Mouse (Mus musculus): ENCODE data around the gene Slpi. TPM values are rescaled to one million over a fixed set of nuclear protein-coding genes. Genes with fewer than 3 reads are reported as not detected.

Slpi gene
- polyA plus RNA-seq, 1 experiment: 0.90 TPM

DNA sequence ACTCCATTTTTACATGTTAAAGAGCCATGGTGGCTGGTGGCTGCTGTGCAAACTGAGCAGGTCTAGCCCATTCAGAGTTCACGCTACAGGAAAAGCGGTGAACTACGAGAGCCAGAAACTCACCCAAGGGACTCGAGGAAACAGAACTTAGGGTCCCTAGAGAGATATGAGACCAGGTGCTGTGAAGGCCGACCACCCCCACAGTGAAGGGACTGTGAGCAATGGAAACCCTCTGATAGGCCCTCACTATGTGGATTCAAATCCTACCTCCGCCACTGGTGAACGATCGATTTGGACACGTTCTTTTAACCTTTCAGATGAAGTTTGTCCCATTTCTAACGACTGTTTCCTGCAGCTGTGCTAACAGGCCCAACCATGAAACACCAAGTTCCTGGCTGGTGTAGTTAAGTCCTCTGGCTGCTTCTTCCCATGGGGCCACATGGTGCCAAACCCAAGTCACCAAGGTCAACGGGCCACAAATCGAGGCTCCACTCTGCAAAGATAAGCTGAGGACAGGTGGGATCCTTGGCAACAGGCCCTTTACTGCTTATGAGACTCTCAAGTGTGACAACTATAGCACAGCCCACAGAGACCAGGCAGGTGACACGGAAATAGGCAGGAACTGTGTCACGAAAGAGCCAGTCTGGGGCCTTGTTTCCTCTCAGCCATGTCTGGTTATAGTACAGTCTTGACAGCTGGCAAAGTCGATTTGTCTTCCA is 33.9 kb upstream of the Slpi start:
- no peak overlapping the region for H3K4me3 ChIP-seq (ENCODE audit: insufficient read depth, low read length)
- no peaks in the 10 kb centered on the region for H3K4me1 ChIP-seq (ENCODE audit: control insufficient read depth, insufficient read depth, low read length)
- H3K27ac ChIP-seq (ENCODE audit: insufficient read depth, low read length): no peak overlapping the region
- TF ChIP-seq POLR2A (IDR thresholded peaks at IDR 0.05; ENCODE audit: low read depth, low read length): no peak
- no peak for TF ChIP-seq CTCF (IDR thresholded peaks at IDR 0.05; ENCODE audit: borderline replicate concordance, insufficient read depth, low read length)

GRCm38 (mm10) chr2:164421979-164422378 is 33.1 kb upstream of the Slpi start:
- no peaks in the 10 kb centered on the region for H3K4me1 ChIP-seq (ENCODE audit: control insufficient read depth, insufficient read depth, low read length)
- TF ChIP-seq POLR2A (IDR thresholded peaks at IDR 0.05; ENCODE audit: low read depth, low read length) (no peak), CTCF (IDR thresholded peaks at IDR 0.05; ENCODE audit: borderline replicate concordance, insufficient read depth, low read length) (no peak)
- no peak overlapping the region for H3K4me3 ChIP-seq (ENCODE audit: insufficient read depth, low read length)
- no peak overlapping the region for H3K27ac ChIP-seq (ENCODE audit: insufficient read depth, low read length)

GRCm38 (mm10) chr2:164421306-164421705 is 32.4 kb upstream of the Slpi start:
- TF ChIP-seq POLR2A (IDR thresholded peaks at IDR 0.05; ENCODE audit: low read depth, low read length) (no peak), CTCF (IDR thresholded peaks at IDR 0.05; ENCODE audit: borderline replicate concordance, insufficient read depth, low read length) (no peak)
- H3K27ac ChIP-seq (ENCODE audit: insufficient read depth, low read length): no peak overlapping the region
- no peaks in the 10 kb centered on the region for H3K4me1 ChIP-seq (ENCODE audit: control insufficient read depth, insufficient read depth, low read length)
- H3K4me3 ChIP-seq (ENCODE audit: insufficient read depth, low read length): no peak overlapping the region

DNA sequence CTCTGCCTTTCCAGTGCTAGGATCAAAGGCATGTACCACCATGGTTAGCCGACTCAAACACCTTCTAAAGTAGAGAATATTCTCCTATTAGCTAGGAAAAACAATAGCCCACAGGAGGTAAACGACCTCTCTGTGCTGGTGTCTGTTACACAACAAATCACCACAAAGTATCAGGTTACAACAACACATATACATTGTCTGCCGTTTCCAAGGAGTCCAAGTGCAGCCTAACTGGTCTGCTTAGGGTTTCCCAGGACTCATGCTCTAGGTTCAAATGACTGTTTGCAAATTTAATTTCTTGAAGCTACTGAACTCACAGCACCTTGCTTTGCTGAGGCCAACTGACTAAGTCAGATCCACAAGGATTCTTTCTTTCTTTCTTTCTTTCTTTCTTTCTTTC is 30.6 kb upstream of the Slpi start:
- H3K4me3 ChIP-seq (ENCODE audit: insufficient read depth, low read length): no peak overlapping the region
- H3K27ac ChIP-seq (ENCODE audit: insufficient read depth, low read length): no peak overlapping the region
- TF ChIP-seq CTCF (IDR thresholded peaks at IDR 0.05; ENCODE audit: borderline replicate concordance, insufficient read depth, low read length): no peak
- no peak for TF ChIP-seq POLR2A (IDR thresholded peaks at IDR 0.05; ENCODE audit: low read depth, low read length)
- no peaks in the 10 kb centered on the region for H3K4me1 ChIP-seq (ENCODE audit: control insufficient read depth, insufficient read depth, low read length)

DNA sequence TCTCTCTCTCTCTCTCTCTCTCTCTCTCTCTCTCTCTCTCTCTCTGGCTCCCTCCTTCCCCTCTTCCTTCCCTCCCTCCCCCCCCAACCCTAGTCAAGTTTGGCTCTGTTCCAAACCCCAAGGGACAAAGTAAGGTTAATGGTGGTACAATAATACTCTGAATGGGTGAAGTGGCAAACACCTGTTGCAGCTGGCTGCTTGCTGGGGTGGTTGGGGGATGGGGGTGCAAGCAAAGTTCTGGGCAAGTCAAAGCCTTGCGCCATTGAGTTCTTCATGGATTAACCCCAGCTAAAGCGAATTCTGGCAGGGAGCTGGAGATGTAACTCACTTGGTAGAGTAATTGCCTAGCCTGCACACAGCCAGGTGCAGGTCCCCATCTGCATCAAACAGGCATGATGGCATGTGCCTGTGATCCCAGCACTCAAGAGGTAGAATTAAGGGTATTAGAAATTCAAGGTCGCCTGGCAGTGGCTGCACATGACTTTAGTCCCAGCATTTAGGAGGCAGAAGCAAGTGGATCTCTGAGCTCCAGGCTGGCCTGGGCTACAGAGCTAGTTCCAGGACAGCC is 29.5 kb upstream of the Slpi start:
- no peak overlapping the region for H3K4me3 ChIP-seq (ENCODE audit: insufficient read depth, low read length)
- no peaks in the 10 kb centered on the region for H3K4me1 ChIP-seq (ENCODE audit: control insufficient read depth, insufficient read depth, low read length)
- TF ChIP-seq POLR2A (IDR thresholded peaks at IDR 0.05; ENCODE audit: low read depth, low read length) (no peak), CTCF (IDR thresholded peaks at IDR 0.05; ENCODE audit: borderline replicate concordance, insufficient read depth, low read length) (no peak)
- no peak overlapping the region for H3K27ac ChIP-seq (ENCODE audit: insufficient read depth, low read length)

GRCm38 (mm10) chr2:164417198-164417597 is 28.3 kb upstream of the Slpi start:
- TF ChIP-seq POLR2A (IDR thresholded peaks at IDR 0.05; ENCODE audit: low read depth, low read length): no peak
- no peak for TF ChIP-seq CTCF (IDR thresholded peaks at IDR 0.05; ENCODE audit: borderline replicate concordance, insufficient read depth, low read length)
- H3K27ac ChIP-seq (ENCODE audit: insufficient read depth, low read length): no peak overlapping the region
- H3K4me3 ChIP-seq (ENCODE audit: insufficient read depth, low read length): no peak overlapping the region
- H3K4me1 ChIP-seq (ENCODE audit: control insufficient read depth, insufficient read depth, low read length): no peaks in the 10 kb centered on the region

GRCm38 (mm10) chr2:164414581-164414980 is 25.7 kb upstream of the Slpi start:
- H3K4me3 ChIP-seq (ENCODE audit: insufficient read depth, low read length): no peak overlapping the region
- no peak overlapping the region for H3K27ac ChIP-seq (ENCODE audit: insufficient read depth, low read length)
- TF ChIP-seq POLR2A (IDR thresholded peaks at IDR 0.05; ENCODE audit: low read depth, low read length) (no peak), CTCF (IDR thresholded peaks at IDR 0.05; ENCODE audit: borderline replicate concordance, insufficient read depth, low read length) (no peak)
- H3K4me1 ChIP-seq (ENCODE audit: control insufficient read depth, insufficient read depth, low read length): no peaks in the 10 kb centered on the region

DNA sequence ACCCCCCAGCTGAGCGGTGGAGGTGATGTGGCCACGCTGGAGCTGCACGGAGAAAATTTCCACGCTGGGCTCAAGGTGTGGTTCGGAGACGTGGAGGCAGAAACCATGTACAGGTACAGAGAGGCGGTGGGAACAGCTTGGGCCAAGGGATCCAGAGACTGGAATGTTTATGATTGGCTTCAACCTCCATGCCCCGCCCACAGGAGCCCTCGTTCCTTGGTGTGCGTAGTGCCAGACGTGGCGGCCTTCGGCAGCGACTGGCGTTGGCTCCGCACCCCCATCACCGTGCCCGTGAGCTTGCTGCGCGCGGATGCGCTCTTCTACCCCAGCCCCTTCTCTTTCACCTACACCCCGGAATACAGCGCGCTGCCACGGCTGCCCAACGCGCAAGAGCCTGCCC is 25.3 kb upstream of the Slpi start:
- Histone ChIP-seq H3K4me1 (ENCODE audit: control insufficient read depth, insufficient read depth, low read length) (no peaks in the 10 kb centered on the region), H3K4me3 (ENCODE audit: insufficient read depth, low read length) (no peak overlapping the region), H3K27ac (ENCODE audit: insufficient read depth, low read length) (no peak overlapping the region)
- no peak for TF ChIP-seq POLR2A (IDR thresholded peaks at IDR 0.05; ENCODE audit: low read depth, low read length)
- no peak for TF ChIP-seq CTCF (IDR thresholded peaks at IDR 0.05; ENCODE audit: borderline replicate concordance, insufficient read depth, low read length)

- Histone ChIP-seq H3K27ac (ENCODE audit: insufficient read depth, low read length) (no peak overlapping the region), H3K4me3 (ENCODE audit: insufficient read depth, low read length) (no peak overlapping the region), H3K4me1 (ENCODE audit: control insufficient read depth, insufficient read depth, low read length) (0 out of 2 replicates have a peak, but pooled peaks cover 2% of the 10 kb centered on the region)
- TF ChIP-seq POLR2A (IDR thresholded peaks at IDR 0.05; ENCODE audit: low read depth, low read length) (no peak), CTCF (IDR thresholded peaks at IDR 0.05; ENCODE audit: borderline replicate concordance, insufficient read depth, low read length) (peak; percentile 83)
Observed at GRCm38 (mm10) chr2:164407708-164408107, 18.8 kb upstream of the Slpi start.

DNA sequence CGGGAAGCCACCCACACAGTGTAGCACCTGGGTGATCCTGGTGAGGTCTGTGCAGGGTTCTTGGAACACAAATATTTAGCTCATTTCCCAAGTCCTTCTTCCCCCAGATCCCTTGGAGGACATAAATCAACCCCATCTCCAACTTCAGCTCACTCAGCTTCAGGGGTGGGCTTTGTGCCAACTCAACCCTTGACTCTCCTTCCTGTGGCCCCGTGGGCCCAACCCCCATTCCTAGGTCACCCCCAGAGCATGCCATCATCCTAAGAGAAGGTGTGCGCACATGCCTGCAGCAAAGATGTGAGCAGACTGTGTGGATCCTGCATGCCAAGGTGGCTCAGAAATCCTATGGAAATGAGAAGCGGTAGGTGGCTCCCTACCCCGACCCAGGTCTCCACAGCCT is 16.6 kb upstream of the Slpi start:
- 0 out of 2 replicates have a peak, but pooled peaks cover 2% of the 10 kb centered on the region for H3K4me1 ChIP-seq (ENCODE audit: control insufficient read depth, insufficient read depth, low read length)
- no peak for TF ChIP-seq POLR2A (IDR thresholded peaks at IDR 0.05; ENCODE audit: low read depth, low read length)
- TF ChIP-seq CTCF (IDR thresholded peaks at IDR 0.05; ENCODE audit: borderline replicate concordance, insufficient read depth, low read length): no peak
- H3K27ac ChIP-seq (ENCODE audit: insufficient read depth, low read length): no peak overlapping the region
- no peak overlapping the region for H3K4me3 ChIP-seq (ENCODE audit: insufficient read depth, low read length)

Measured in embryonic fibroblast, embryonic 13.5 days (primary cell).